Mouse (Mus musculus): ENCODE results near the gene Wdr76.

DNA sequence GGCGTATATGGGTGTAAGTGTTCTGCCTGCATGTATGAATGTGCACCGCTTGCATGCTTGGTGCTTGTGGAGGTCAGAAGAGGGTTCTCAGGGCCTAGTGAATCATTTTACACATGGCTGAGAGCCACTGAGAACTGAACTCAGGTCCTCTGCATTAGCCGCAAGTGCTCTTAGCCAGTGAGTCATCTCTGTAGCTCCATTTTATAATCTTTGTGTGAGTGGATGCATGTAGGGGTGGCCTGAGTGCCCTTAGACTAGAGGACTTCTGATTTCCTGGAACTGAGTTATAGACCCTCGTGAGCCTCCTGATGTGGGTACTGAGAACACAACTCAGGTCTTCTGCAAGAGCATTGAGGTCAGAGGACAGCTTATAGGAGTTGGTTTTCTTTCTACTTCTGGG, 7.7 kb downstream of the Wdr76 start:
- TF ChIP-seq CTCF (IDR thresholded peaks at IDR 0.05; ENCODE audit: borderline replicate concordance, control insufficient read depth, extremely low read depth, insufficient read depth, low read length, poor library complexity) (no peak), POLR2A (IDR thresholded peaks at IDR 0.05; ENCODE audit: control insufficient read depth, extremely low read depth, insufficient read depth, low read length, poor library complexity) (no peak)

All from thymus, adult 2 months (tissue).